Mouse (Mus musculus): ENCODE results near the gene 1700001L19Rik.

Gene 1700001L19Rik

DNA sequence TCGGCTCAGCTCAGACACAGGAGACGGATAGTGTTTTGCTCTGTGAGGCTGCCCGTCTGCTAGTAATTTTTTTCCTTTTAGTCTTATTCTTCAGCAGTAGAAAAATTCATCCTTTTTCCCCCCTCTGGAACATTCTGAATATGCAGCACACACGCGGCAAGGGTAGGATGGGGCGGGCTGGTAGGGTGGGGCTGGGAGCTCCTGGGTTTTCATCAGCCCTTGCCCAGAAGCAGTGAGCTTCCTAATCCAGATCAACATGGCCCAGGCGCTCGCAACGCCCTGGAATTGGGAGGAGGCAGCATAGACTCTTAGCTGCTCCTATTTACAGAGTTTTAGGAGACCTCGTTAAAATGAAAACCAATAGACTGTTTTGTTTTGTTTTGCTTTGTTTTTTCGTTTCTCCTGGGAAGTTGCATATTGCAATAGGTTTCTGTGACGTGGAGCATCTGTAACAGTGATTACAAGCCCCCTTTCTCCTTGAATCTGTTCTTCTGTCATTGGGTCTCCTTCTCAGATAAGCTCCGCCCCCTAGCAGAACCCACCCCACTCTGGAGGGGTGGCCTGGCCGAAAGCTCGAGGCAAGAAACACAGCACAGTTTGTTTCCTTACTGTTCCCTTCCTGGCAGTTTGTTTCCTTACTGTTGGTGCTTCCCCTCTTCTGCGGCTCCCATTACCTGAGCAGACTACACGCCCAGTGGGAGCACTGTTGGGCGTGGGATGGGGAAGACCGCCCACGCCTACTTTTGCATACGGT is 10.6 kb downstream of the 1700001L19Rik start:
- no peak for DNase-seq (ENCODE audit: extremely low spot score, low read depth, low spot score)

DNA sequence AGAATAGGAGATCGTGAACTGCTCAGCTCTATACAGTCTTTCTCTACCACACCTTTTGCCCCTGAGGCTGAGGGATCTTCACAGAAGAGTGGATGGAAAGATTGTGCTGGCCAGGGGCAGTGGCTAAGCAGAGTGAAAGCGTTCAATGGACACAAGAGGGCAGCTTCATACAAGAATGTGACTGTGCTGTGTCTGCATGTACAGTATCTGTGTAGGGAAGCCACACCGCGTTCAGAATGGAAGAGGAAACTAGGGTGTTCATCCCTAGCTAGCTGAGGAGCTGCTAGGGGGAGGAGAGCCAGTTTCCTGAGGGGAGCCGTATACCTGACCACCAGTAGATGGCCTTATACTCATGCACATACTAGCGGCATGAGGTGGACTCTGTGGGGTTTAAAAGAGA is 25.6 kb downstream of the 1700001L19Rik start:
- DNase-seq (ENCODE audit: extremely low spot score, low read depth, low spot score), result no peak

- DNase-seq (ENCODE audit: extremely low spot score, low read depth, low spot score), result no peak
Measured at GRCm38 (mm10) chr13:68627041-68627440, 29.8 kb downstream of the 1700001L19Rik start.

DNA sequence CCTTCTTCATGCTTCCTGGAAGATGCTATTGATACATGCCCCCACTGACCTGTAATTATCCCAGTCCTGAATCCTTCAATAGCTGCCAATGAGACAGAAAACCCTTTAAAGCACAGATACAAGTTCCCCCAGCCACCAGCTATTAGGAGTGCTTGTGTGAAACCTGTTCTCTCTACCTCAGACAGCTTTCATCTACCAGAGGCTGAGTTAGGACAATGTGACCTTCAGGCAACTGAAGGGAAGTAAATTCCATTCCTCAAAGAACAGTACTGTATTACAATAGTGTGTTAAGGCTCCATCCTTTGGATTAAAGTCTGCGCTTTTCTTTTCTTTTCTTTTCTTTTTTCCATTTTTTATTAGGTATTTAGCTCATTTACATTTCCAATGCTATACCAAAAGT is 45.6 kb downstream of the 1700001L19Rik start:
- no peak for DNase-seq (ENCODE audit: extremely low spot score, low read depth, low spot score)

Measured in hindlimb bud, embryonic 11.5 days (tissue).